Mouse (Mus musculus) brain, embryonic 14.5 days (tissue): Measurements from ENCODE around the gene Spata13.

Experiments used
- CTCF ChIP-seq: fragments of 200-500 bp; IDR thresholded peaks from 2 replicates; pipeline ENCODE4 v1.5.1; 2012; ENCODE audit warnings: inconsistent platforms, mild to moderate bottlenecking, moderate library complexity, borderline replicate concordance; ENCODE audit not compliant: insufficient read depth, insufficient read length; ENCODE audit errors: extremely low read depth
- POLR2A ChIP-seq: fragments of 200-500 bp; IDR thresholded peaks from 2 replicates; pipeline ENCODE4 v1.6.1; 2012; ENCODE audit warnings: mild to moderate bottlenecking, inconsistent platforms, borderline replicate concordance; ENCODE audit not compliant: poor library complexity, insufficient read depth, insufficient read length, severe bottlenecking; ENCODE audit errors: extremely low read depth

- TF ChIP-seq CTCF (no peak), POLR2A (no peak)
Observed at GRCm38 (mm10) chr14:60606194-60606593, 27.6 kb upstream of the Spata13 start.
